Mouse (Mus musculus) urinary bladder, postnatal 14 days (tissue): ENCODE measurements around the gene Tnfrsf19.

ENCODE experiments used
- DNase-seq: peaks from one replicate; pipeline ENCODE4 v3.0.0; 2021; ENCODE audit warnings: low spot score

Tnfrsf19 gene

DNA sequence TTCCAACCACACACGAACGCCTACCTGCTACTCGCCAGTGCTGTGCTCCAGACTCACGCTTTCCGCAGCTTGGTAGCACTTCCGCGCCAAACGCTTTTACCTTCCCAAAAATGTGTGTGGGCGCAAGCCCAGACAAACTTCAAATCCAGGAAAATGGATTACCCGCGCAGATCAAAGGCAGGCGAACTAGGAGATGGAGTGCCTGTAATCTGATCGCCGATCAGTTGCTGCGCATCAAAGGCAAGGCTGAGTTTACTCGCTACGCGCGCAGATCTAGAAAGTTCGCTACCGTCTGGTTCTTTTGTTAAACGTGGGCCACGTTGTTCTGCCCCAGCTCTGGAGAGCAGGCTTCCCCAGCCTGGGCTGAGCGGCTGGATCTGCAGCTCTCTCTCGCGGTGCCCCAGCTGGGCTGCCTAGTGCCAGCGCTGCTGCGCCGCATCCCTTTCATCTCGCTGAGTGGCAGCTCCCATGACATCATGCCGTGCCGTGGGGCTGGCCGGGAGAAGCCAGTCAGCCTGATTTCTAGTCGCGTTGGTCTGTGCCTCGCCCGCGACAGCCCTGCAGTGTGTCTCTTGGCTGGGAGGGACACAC, at the start of gene Tnfrsf19:
Gene Tnfrsf19 (minus strand): TSS at position 400 of the 591 bp plus-strand sequence.
- DNase-seq: peak; percentile 84

GRCm38 (mm10) chr14:61092073-61092472, 45.8 kb upstream of the Tnfrsf19 start:
- no peak for DNase-seq

DNA sequence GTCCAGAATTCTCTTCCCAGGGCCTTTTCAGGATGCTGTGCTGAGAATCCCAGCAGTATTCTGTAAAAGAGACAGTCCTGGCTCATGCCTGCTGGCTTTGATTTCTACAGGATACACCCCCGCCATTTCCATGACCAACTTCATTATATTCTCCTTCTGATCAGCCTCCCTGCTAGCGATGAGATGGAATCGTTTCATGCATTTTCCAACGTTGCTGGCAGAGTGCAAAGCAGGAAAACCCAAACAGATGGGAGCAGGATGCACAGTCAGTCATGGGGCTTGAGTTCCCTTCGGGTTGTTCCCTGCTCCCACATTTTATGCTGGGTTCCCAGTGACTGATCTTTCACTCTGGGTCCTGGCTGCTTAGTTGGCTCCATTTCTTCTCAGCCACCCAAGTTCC, 44.7 kb upstream of the Tnfrsf19 start:
- no peak for DNase-seq

DNA sequence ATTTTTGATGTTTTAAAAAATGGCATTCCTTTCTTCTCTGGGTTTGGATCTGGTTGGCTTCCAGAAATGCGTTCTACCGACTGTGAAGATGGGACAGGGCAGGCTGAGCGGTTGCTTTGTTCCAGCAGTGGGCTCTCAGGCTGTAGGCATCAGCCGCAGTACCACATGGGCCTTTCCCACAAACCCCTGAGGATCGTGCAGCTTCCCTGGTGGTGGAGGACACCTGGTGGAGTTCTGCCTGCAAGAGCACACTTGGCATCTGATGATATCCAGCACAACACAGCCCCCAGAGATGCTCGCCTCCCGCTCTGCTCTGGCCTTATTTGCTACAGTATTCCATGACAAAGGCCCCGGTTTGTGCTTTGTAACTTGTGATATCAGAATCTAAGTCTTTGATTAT, 41.9 kb upstream of the Tnfrsf19 start:
- no peak for DNase-seq

DNA sequence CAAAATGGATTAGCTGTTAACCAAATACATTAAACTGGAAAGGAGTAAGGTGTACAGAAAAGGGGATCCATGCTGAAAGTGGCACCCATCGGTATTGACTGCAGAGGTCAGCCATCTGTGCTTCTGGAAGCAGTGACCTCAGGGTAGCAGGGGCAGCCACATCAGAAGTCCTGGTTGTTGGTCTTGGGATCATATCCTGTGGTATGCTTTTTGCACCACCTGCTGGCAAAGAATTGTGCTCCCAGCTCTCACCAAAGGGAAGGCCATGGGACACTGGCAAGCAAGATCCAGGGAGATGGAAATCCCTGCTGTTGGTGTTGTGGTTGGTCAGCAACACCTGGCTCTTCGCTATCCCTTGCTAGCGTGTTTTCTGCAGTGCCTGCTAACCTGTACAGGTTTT, 39.0 kb upstream of the Tnfrsf19 start:
- peak; percentile 66 for DNase-seq

DNA sequence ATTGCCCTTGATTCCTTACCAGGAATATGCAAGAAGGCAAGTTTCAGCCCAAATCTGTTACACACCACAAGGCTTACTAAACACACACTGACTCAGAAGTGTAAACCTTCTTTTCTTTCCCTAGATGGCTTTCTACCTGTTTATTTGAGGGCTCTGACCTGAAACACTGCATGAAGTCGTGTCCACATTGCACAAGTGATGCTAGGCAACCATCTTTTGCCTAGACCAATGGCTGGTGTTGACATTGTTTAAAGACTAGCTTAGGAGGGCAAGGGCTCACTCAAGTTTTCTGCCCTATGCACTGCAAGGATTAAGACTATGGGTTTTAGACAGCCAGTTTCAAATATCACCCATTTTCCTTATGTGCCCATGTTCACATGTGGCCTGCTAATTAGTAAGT, 23.3 kb upstream of the Tnfrsf19 start:
- no peak for DNase-seq

GRCm38 (mm10) chr14:61061729-61062128, 15.4 kb upstream of the Tnfrsf19 start:
- DNase-seq: no peak

- DNase-seq: no peak
Measured at GRCm38 (mm10) chr14:61059316-61059945, 13.1 kb upstream of the Tnfrsf19 start.

DNA sequence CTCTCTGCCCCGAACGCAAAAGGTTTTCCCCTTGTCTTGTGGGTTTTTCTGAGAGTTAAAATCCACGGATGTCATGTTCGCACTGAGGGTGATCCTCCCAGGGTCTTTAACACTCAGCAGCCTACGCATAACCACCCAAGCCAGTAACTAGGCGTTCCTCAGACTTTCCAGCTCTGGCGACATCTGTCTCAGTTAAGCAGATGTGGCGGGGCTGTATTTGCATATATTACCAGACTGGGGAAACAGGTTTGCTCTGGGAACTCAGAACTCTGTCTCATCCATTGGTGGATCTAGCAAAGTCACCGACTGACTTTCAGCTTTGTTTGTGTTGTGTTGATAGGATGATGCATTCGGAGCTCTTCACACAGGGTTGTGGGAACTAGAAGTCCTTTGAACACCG, 10.7 kb upstream of the Tnfrsf19 start:
- no peak for DNase-seq

- no peak for DNase-seq
Measured at GRCm38 (mm10) chr14:61056445-61056844, 10.2 kb upstream of the Tnfrsf19 start.

GRCm38 (mm10) chr14:61055864-61056263, 9.6 kb upstream of the Tnfrsf19 start:
- no peak for DNase-seq

DNA sequence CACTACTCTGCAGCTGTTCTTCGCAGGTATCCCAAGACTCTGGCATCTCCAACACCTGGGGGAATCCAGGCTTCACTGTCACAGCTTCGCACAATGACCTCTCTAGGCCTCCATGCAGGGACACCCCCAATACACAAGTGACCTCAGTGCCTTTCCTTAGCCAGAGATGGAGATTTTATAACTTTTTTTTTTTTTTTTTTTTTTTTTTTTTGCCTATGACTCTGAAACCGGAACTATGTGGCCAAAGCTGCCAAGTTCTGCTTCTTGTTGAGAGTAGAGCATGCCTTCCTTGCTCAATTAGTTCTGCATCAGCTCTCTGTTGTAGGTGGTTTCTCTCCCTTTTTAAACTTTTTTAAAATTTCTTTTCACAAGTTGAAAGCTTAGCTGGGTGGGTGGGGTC, 5.9 kb upstream of the Tnfrsf19 start:
- DNase-seq: no peak

DNA sequence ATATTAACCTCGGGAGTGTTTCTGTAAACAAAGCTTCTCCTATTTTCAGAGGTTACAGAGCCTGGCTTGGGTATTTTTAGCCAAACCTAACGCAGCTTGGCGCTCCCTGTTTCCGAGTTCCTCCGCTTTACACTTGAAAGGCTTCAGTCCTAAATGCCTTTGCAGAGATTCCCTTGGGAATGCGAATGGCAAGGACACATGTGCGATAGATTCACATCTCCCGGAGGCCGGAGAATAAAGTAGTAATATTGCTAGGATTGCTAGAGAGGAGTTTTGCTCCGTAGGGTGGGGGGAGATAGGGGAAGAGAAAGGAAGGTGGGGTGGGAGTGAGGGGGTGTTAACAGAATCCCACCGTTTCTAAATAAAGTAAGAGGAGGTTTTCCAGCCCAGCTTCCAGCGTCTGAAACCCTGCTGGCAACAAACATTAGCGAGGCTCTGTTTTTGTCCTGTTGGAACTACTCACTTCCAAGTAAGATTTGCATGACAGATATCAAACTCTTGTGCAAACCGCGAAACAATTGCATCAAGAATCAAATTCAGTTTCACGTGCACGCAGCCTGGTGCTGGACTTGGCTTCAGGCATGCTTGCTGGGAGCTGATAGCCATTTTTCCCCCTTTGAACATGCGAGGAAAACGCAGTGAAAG, 722 bp downstream of the Tnfrsf19 start:
- no peak for DNase-seq

GRCm38 (mm10) chr14:61044316-61044715, 2.0 kb downstream of the Tnfrsf19 start:
- no peak for DNase-seq

GRCm38 (mm10) chr14:61043511-61044310, 2.6 kb downstream of the Tnfrsf19 start:
- no peak for DNase-seq

DNA sequence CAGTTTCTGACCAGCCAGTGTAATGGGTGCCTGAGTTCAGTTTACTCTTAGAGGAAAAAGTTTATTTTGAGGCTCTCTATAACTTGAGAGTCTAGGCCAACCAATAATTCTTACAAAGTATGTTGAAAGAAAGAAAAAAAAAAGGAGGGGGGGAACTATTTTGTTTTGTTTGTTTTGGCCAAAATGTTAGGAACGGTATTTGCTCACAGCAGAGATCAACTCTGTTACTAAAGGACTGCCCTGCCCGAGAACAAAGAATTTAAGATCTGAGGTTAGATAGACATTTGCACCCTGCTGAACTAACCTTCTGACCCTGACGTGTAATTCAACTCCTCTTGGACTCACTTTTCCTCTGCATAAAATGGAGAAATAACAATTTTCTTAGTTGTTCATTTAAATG, 4.0 kb downstream of the Tnfrsf19 start:
- DNase-seq: no peak

- no peak for DNase-seq
Measured at GRCm38 (mm10) chr14:61040236-61040635, 6.1 kb downstream of the Tnfrsf19 start.

DNA sequence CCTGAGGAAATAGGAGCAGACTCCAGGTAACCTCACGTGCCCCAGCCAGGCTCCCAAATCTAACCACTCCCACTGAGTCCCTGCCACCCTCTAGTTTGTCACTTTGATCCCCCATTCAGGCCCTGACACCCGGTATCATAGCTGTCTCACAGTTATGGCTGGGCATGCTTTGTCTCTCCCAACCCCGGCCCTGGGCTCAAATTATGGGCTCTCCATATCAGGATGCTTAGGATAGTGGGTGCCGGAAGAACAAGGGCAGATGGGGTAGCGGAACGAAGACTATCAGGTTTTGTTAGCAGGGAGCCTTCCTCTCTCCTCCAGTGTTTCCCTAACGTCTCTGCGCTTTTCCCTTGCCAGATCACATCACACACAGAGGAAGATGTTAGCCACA, 8.2 kb downstream of the Tnfrsf19 start:
- no peak for DNase-seq

DNA sequence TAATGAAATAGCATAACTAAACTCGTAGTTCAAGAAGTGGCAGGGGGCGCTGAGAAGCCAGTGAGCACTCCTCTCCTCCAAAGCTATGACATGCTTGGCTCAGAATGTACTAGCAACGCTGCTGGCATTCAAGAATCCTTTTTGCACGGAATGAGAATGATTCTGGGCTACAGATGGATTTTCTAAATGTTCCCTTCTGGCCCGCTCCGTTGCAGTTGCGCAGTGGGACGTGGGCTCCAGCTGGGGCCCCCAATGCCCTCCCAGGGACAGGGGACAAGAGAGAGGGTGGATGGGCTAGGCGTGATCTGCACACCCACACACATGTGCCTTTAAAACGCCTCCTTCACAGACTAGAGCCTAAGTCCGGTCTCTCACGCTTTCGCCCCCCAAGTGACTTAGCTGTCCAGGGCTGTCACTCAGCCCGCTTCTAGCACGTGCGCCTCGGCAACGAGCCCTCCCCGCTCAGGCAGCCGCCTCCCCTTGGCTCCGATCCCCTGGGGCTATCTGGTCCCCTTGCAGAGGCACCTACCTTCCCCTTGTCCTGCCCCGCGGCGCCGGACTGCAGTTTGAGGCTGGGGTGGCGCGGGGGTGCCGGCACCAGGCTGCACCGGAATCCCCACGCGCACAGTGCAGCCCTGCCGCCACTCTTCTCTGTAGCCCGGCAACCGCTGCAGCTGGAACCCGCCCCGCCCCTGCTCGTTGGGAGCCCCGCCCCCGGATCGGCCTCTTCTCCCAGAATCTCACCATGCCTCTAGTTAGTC, 8.8 kb downstream of the Tnfrsf19 start:
- DNase-seq: peak; percentile 82

DNA sequence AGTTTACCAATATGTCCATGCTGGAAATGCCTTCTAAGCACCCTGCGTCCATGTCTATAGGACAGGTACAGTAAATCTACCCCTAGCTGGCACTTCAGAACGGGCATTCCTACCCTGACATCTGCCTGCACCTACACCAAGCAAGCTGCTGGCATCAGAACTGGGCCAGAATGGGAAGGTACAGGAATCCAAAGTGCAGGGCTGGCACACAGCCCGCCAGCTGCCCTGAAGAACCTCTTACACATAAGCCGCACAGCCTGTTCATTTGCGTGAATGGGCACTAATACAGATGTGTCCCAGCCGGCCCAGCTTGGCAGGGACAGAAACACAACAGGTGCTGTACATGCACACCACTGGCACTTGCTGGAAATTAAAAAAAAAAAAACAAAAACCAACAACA, 15.9 kb downstream of the Tnfrsf19 start:
- no peak for DNase-seq

- DNase-seq: no peak
Measured at GRCm38 (mm10) chr14:61024006-61024405, 22.3 kb downstream of the Tnfrsf19 start.

DNA sequence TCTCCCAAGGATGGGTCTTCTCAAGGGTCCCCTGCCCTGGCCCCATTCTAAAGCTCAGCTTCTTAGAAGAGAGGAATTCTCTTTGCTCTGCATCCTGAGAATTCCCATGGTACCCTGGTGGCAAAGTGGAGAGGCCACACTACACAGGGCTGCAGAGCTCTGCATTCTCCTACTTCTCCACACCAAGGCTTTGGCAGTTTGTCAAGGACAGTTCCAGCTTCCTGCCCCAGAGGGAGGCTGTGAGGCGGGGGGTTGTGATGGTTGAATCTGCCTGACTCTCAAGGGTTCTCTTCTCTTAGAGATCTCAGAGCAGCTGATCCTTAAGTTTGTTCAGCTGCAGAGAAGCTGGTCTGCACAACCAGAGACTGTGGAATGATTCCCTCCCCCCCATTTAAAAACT, 23.9 kb downstream of the Tnfrsf19 start:
- DNase-seq: no peak
